Mouse (Mus musculus): ENCODE results near the gene Ss18l2. TPM values are rescaled to one million over a fixed set of nuclear protein-coding genes. Genes with fewer than 3 reads are reported as not detected.

The Ss18l2 gene
- polyA plus RNA-seq (2014; fragmentation: Nextera tagmentation; extraction: Ambion mirVana): 134 and 135 TPM in 2 replicates

GRCm38 (mm10) chr9:121709898-121710583, at the start of gene Ss18l2:
Ss18l2 (plus strand) TSS chr9:121710329.
- no peaks in the 10 kb centered on the region for H3K9me3 ChIP-seq (ENCODE audit: control insufficient read depth, low read length)
- H3K9ac ChIP-seq (ENCODE audit: low read length): peak within 1 kb of the TSS; percentile 77
- peak within 1 kb of the TSS; percentile 57 for H3K4me2 ChIP-seq (ENCODE audit: low read depth)
- H3K27me3 ChIP-seq (ENCODE audit: control insufficient read depth, insufficient read depth, low read length): no peaks in the 10 kb centered on the region
- H3K4me3 ChIP-seq (ENCODE audit: low read depth, low read length): peak within 1 kb of the TSS; percentile 63
- peaks cover 15% of the 10 kb centered on the region for H3K4me1 ChIP-seq (ENCODE audit: control insufficient read depth, insufficient read depth, low read length)
- peak within 1 kb of the TSS; percentile 85 for H3K27ac ChIP-seq (ENCODE audit: low read depth, low read length)
- peak; percentile 96 for ATAC-seq (ENCODE audit: insufficient read depth, low FRiP score, low TSS enrichment)
- H3K36me3 ChIP-seq (ENCODE audit: control insufficient read depth, insufficient read depth, low read length): no peaks in the 10 kb centered on the region
- WGBS: 5% methylated on average over 37 of the region's 37 CpGs
- DNase-seq (ENCODE audit: low spot score): peak; percentile 100

- no peak overlapping the region for H3K9ac ChIP-seq (ENCODE audit: low read length)
- peaks cover 4% of the 10 kb centered on the region; the same call in 1 of the 2 replicates for H3K4me1 ChIP-seq (ENCODE audit: control insufficient read depth, insufficient read depth, low read length)
- no peak for DNase-seq (ENCODE audit: low spot score)
- H3K36me3 ChIP-seq (ENCODE audit: control insufficient read depth, insufficient read depth, low read length): no peaks in the 10 kb centered on the region
- ATAC-seq (ENCODE audit: insufficient read depth, low FRiP score, low TSS enrichment): no peak
- H3K27me3 ChIP-seq (ENCODE audit: control insufficient read depth, insufficient read depth, low read length): no peaks in the 10 kb centered on the region
- H3K9me3 ChIP-seq (ENCODE audit: control insufficient read depth, low read length): no peaks in the 10 kb centered on the region
- H3K4me3 ChIP-seq (ENCODE audit: low read depth, low read length): no peak overlapping the region
- no peak overlapping the region for H3K27ac ChIP-seq (ENCODE audit: low read depth, low read length)
- H3K4me2 ChIP-seq (ENCODE audit: low read depth): no peak overlapping the region
- WGBS: 82% methylated on average over 6 of the region's 6 CpGs
Measured at GRCm38 (mm10) chr9:121663467-121663866, 46.7 kb upstream of the Ss18l2 start.

- DNase-seq (ENCODE audit: low spot score) (no peak), ATAC-seq (ENCODE audit: insufficient read depth, low FRiP score, low TSS enrichment) (no peak)
- Histone ChIP-seq H3K9ac (ENCODE audit: low read length) (no peak overlapping the region), H3K9me3 (ENCODE audit: control insufficient read depth, low read length) (no peaks in the 10 kb centered on the region), H3K27ac (ENCODE audit: low read depth, low read length) (no peak overlapping the region), H3K4me1 (ENCODE audit: control insufficient read depth, insufficient read depth, low read length) (peaks cover 4% of the 10 kb centered on the region; the same call in 1 of the 2 replicates), H3K4me3 (ENCODE audit: low read depth, low read length) (no peak overlapping the region), H3K36me3 (ENCODE audit: control insufficient read depth, insufficient read depth, low read length) (no peaks in the 10 kb centered on the region), H3K27me3 (ENCODE audit: control insufficient read depth, insufficient read depth, low read length) (no peaks in the 10 kb centered on the region), H3K4me2 (ENCODE audit: low read depth) (no peak overlapping the region)
- 93% methylated on average over 5 of the region's 5 CpGs for WGBS
Measured at GRCm38 (mm10) chr9:121664104-121664503, 46.0 kb upstream of the Ss18l2 start.

GRCm38 (mm10) chr9:121666957-121667630, 43.0 kb upstream of the Ss18l2 start:
- no peak for ATAC-seq (ENCODE audit: insufficient read depth, low FRiP score, low TSS enrichment)
- no peak overlapping the region for H3K4me3 ChIP-seq (ENCODE audit: low read depth, low read length)
- H3K36me3 ChIP-seq (ENCODE audit: control insufficient read depth, insufficient read depth, low read length): no peaks in the 10 kb centered on the region
- H3K4me2 ChIP-seq (ENCODE audit: low read depth): no peak overlapping the region
- H3K27ac ChIP-seq (ENCODE audit: low read depth, low read length): no peak overlapping the region
- no peak for DNase-seq (ENCODE audit: low spot score)
- 69% methylated on average over 16 of the region's 16 CpGs for WGBS
- H3K27me3 ChIP-seq (ENCODE audit: control insufficient read depth, insufficient read depth, low read length): peaks cover 10% of the 10 kb centered on the region
- no peaks in the 10 kb centered on the region for H3K9me3 ChIP-seq (ENCODE audit: control insufficient read depth, low read length)
- no peak overlapping the region for H3K9ac ChIP-seq (ENCODE audit: low read length)
- peaks cover 11% of the 10 kb centered on the region for H3K4me1 ChIP-seq (ENCODE audit: control insufficient read depth, insufficient read depth, low read length)

GRCm38 (mm10) chr9:121667822-121668221, 42.3 kb upstream of the Ss18l2 start:
- 81% methylated on average over 9 of the region's 11 CpGs for WGBS
- peaks cover 10% of the 10 kb centered on the region for H3K27me3 ChIP-seq (ENCODE audit: control insufficient read depth, insufficient read depth, low read length)
- no peak overlapping the region for H3K4me3 ChIP-seq (ENCODE audit: low read depth, low read length)
- no peak overlapping the region for H3K27ac ChIP-seq (ENCODE audit: low read depth, low read length)
- no peak for DNase-seq (ENCODE audit: low spot score)
- no peak overlapping the region for H3K9ac ChIP-seq (ENCODE audit: low read length)
- H3K9me3 ChIP-seq (ENCODE audit: control insufficient read depth, low read length): no peaks in the 10 kb centered on the region
- no peaks in the 10 kb centered on the region for H3K36me3 ChIP-seq (ENCODE audit: control insufficient read depth, insufficient read depth, low read length)
- no peak overlapping the region for H3K4me2 ChIP-seq (ENCODE audit: low read depth)
- ATAC-seq (ENCODE audit: insufficient read depth, low FRiP score, low TSS enrichment): no peak
- peaks cover 14% of the 10 kb centered on the region for H3K4me1 ChIP-seq (ENCODE audit: control insufficient read depth, insufficient read depth, low read length)

- H3K4me1 ChIP-seq (ENCODE audit: control insufficient read depth, insufficient read depth, low read length): peaks cover 14% of the 10 kb centered on the region
- H3K27ac ChIP-seq (ENCODE audit: low read depth, low read length): no peak overlapping the region
- peak overlapping the region; percentile 3; the same call in 1 of the 2 replicates for H3K4me3 ChIP-seq (ENCODE audit: low read depth, low read length)
- H3K36me3 ChIP-seq (ENCODE audit: control insufficient read depth, insufficient read depth, low read length): no peaks in the 10 kb centered on the region
- peak; percentile 82 for DNase-seq (ENCODE audit: low spot score)
- peak; percentile 69 for ATAC-seq (ENCODE audit: insufficient read depth, low FRiP score, low TSS enrichment)
- H3K27me3 ChIP-seq (ENCODE audit: control insufficient read depth, insufficient read depth, low read length): peaks cover 10% of the 10 kb centered on the region
- H3K9ac ChIP-seq (ENCODE audit: low read length): peak overlapping the region; percentile 41
- peak overlapping the region; percentile 35 for H3K4me2 ChIP-seq (ENCODE audit: low read depth)
- H3K9me3 ChIP-seq (ENCODE audit: control insufficient read depth, low read length): no peaks in the 10 kb centered on the region
- under 1% methylated on average over 28 of the region's 28 CpGs for WGBS
Measured at GRCm38 (mm10) chr9:121669348-121669791, 40.8 kb upstream of the Ss18l2 start.

- Histone ChIP-seq H3K27ac (ENCODE audit: low read depth, low read length) (no peak overlapping the region), H3K27me3 (ENCODE audit: control insufficient read depth, insufficient read depth, low read length) (peaks cover 10% of the 10 kb centered on the region), H3K9ac (ENCODE audit: low read length) (no peak overlapping the region), H3K36me3 (ENCODE audit: control insufficient read depth, insufficient read depth, low read length) (no peaks in the 10 kb centered on the region), H3K4me2 (ENCODE audit: low read depth) (no peak overlapping the region), H3K9me3 (ENCODE audit: control insufficient read depth, low read length) (no peaks in the 10 kb centered on the region), H3K4me3 (ENCODE audit: low read depth, low read length) (no peak overlapping the region), H3K4me1 (ENCODE audit: control insufficient read depth, insufficient read depth, low read length) (peaks cover 10% of the 10 kb centered on the region; the same call in 1 of the 2 replicates)
- ATAC-seq (ENCODE audit: insufficient read depth, low FRiP score, low TSS enrichment) (0 out of 2 replicates have a peak, but pooled peaks have one; percentile 32), DNase-seq (ENCODE audit: low spot score) (peak; percentile 54)
- WGBS: 18% methylated on average over 7 of the region's 7 CpGs
Measured at GRCm38 (mm10) chr9:121671300-121671699, 38.8 kb upstream of the Ss18l2 start.

- H3K27ac ChIP-seq (ENCODE audit: low read depth, low read length): no peak overlapping the region
- no peak overlapping the region for H3K9ac ChIP-seq (ENCODE audit: low read length)
- no peak overlapping the region for H3K4me2 ChIP-seq (ENCODE audit: low read depth)
- H3K4me3 ChIP-seq (ENCODE audit: low read depth, low read length): no peak overlapping the region
- no peaks in the 10 kb centered on the region for H3K9me3 ChIP-seq (ENCODE audit: control insufficient read depth, low read length)
- H3K36me3 ChIP-seq (ENCODE audit: control insufficient read depth, insufficient read depth, low read length): no peaks in the 10 kb centered on the region
- 71% methylated on average over 5 of the region's 5 CpGs for whole genome bisulfite sequencing
- no peak for ATAC-seq (ENCODE audit: insufficient read depth, low FRiP score, low TSS enrichment)
- H3K4me1 ChIP-seq (ENCODE audit: control insufficient read depth, insufficient read depth, low read length): peaks cover 10% of the 10 kb centered on the region; the same call in 1 of the 2 replicates
- no peak for DNase-seq (ENCODE audit: low spot score)
- H3K27me3 ChIP-seq (ENCODE audit: control insufficient read depth, insufficient read depth, low read length): peaks cover 10% of the 10 kb centered on the region
Measured at GRCm38 (mm10) chr9:121672311-121672710, 37.8 kb upstream of the Ss18l2 start.
